Mouse (Mus musculus) limb, embryonic 12.5 days (tissue): Measurements from ENCODE around the gene Tagln3. TPM values are rescaled to one million over a fixed set of nuclear protein-coding genes. Genes with fewer than 3 reads are reported as not detected.

Experiments
- ATAC-seq: fragments of 200-750 bp; cut with Nextera tagmentation; 2 replicates; pipeline ENCODE4 v1.8.0; 2017; ENCODE audit warnings: low read depth, moderate TSS enrichment; ENCODE audit not compliant: insufficient number of reproducible peaks, insufficient read depth, low FRiP score, low TSS enrichment
- H3K27ac ChIP-seq: fragments of 300-500 bp; sonication (generic); 2 replicates; pipeline ENCODE4 v1.5.1; 2016; ENCODE audit warnings: mild to moderate bottlenecking, moderate library complexity
- H3K27me3 ChIP-seq: fragments of 300-500 bp; sonication (generic); 2 replicates; pipeline ENCODE4 v1.6.1; 2016; ENCODE audit warnings: mild to moderate bottlenecking, moderate library complexity
- H3K36me3 ChIP-seq: fragments of 300-500 bp; sonication (generic); 2 replicates; pipeline ENCODE4 v1.6.1; 2016; ENCODE audit warnings: mild to moderate bottlenecking, moderate library complexity
- H3K4me1 ChIP-seq: fragments of 300-500 bp; sonication (generic); replicated peaks from 2 replicates; pipeline ENCODE4 v1.6.1; 2016
- H3K4me2 ChIP-seq: fragments of 300-500 bp; sonication (generic); 2 replicates; pipeline ENCODE4 v1.6.1; 2016; ENCODE audit warnings: mild to moderate bottlenecking, moderate library complexity
- H3K4me3 ChIP-seq: fragments of 300-500 bp; sonication (generic); replicated peaks from 2 replicates; pipeline ENCODE4 v1.5.1; 2016; ENCODE audit warnings: mild to moderate bottlenecking
- H3K9ac ChIP-seq: fragments of 300-500 bp; sonication (generic); replicated peaks from 2 replicates; pipeline ENCODE4 v1.6.1; 2016; ENCODE audit warnings: mild to moderate bottlenecking, moderate library complexity
- H3K9me3 ChIP-seq: fragments of 300-500 bp; sonication (generic); 2 replicates; pipeline ENCODE4 v1.6.1; 2016; ENCODE audit warnings: mild to moderate bottlenecking, moderate library complexity
- WGBS: fragments of 180-500 bp; shearing (Covaris S2); methylation state at CpG from one replicate; pipeline ENCODE4 v1.1.7; 2016; 5-methylcytosine and 5-hydroxymethylcytosine counted together
- polyA plus RNA-seq: library from polyadenylated mRNA; unstranded; fragments of >200 nt; fragmentation: Nextera tagmentation; extraction: Ambion mirVana; gene quantifications from 2 replicates; pipeline ENCODE4 v1.2.1, GENCODE M21; 2016

Tagln3 gene
- polyA plus RNA-seq, 1 experiment from 2014 or later = 33.2 TPM

GRCm38 (mm10) chr16:45718296-45718695, 6.1 kb downstream of the Tagln3 start:
- H3K36me3 ChIP-seq = peaks cover 43% of the 10 kb centered on the region
- H3K9me3 ChIP-seq = no peaks in the 10 kb centered on the region
- no peaks in the 10 kb centered on the region for H3K27me3 ChIP-seq
- H3K27ac ChIP-seq = no peak overlapping the region
- no peak for ATAC-seq
- H3K9ac ChIP-seq = no peak overlapping the region
- WGBS = 85% methylated on average over 4 of the region's 4 CpGs
- no peak overlapping the region for H3K4me3 ChIP-seq
- no peak overlapping the region for H3K4me2 ChIP-seq
- H3K4me1 ChIP-seq = peaks cover 7% of the 10 kb centered on the region; the same call in 1 of the 2 replicates

GRCm38 (mm10) chr16:45714489-45715150, 9.8 kb downstream of the Tagln3 start:
- WGBS = 86% methylated on average over 5 of the region's 5 CpGs
- H3K4me3 ChIP-seq = no peak overlapping the region
- no peak overlapping the region for H3K4me2 ChIP-seq
- H3K4me1 ChIP-seq = no peaks in the 10 kb centered on the region
- H3K27ac ChIP-seq = no peak overlapping the region
- H3K9me3 ChIP-seq = no peaks in the 10 kb centered on the region
- H3K9ac ChIP-seq = no peak overlapping the region
- H3K27me3 ChIP-seq = no peaks in the 10 kb centered on the region
- no peak for ATAC-seq
- H3K36me3 ChIP-seq = peaks cover 36% of the 10 kb centered on the region

- no peak for ATAC-seq
- 69% methylated on average over 1 of the region's 1 CpGs for WGBS
- H3K36me3 ChIP-seq = peaks cover 29% of the 10 kb centered on the region
Measured at GRCm38 (mm10) chr16:45713878-45714277, 10.5 kb downstream of the Tagln3 start.

GRCm38 (mm10) chr16:45713261-45713660, 11.1 kb downstream of the Tagln3 start:
- H3K4me3 ChIP-seq = no peak overlapping the region
- no peak for ATAC-seq
- no peaks in the 10 kb centered on the region for H3K9me3 ChIP-seq
- no peak overlapping the region for H3K4me2 ChIP-seq
- no peaks in the 10 kb centered on the region for H3K27me3 ChIP-seq
- H3K36me3 ChIP-seq = peaks cover 23% of the 10 kb centered on the region
- H3K27ac ChIP-seq = no peak overlapping the region
- no peaks in the 10 kb centered on the region for H3K4me1 ChIP-seq
- WGBS = 86% methylated on average over 5 of the region's 5 CpGs
- no peak overlapping the region for H3K9ac ChIP-seq

More at GRCm38 (mm10) chr16:45713878-45714277, 10.5 kb downstream of the Tagln3 start:
- Histone ChIP-seq H3K27ac (no peak overlapping the region), H3K9ac (no peak overlapping the region), H3K4me2 (no peak overlapping the region), H3K9me3 (no peaks in the 10 kb centered on the region), H3K27me3 (no peaks in the 10 kb centered on the region), H3K4me1 (no peaks in the 10 kb centered on the region), H3K4me3 (no peak overlapping the region)

- Histone ChIP-seq H3K4me2 (no peak overlapping the region), H3K27me3 (no peaks in the 10 kb centered on the region), H3K9ac (no peak overlapping the region), H3K9me3 (no peaks in the 10 kb centered on the region), H3K4me1 (no peaks in the 10 kb centered on the region), H3K36me3 (peaks cover 7% of the 10 kb centered on the region; the same call in 1 of the 2 replicates), H3K27ac (no peak overlapping the region), H3K4me3 (no peak overlapping the region)
- ATAC-seq = no peak
- 71% methylated on average over 7 of the region's 7 CpGs for WGBS
Measured at GRCm38 (mm10) chr16:45711263-45711662, 13.1 kb downstream of the Tagln3 start.

- Histone ChIP-seq H3K9ac (no peak overlapping the region), H3K36me3 (no peaks in the 10 kb centered on the region), H3K4me1 (no peaks in the 10 kb centered on the region), H3K27ac (no peak overlapping the region), H3K4me3 (no peak overlapping the region), H3K4me2 (no peak overlapping the region), H3K9me3 (no peaks in the 10 kb centered on the region), H3K27me3 (no peaks in the 10 kb centered on the region)
- no peak for ATAC-seq
- WGBS = 54% methylated on average over 5 of the region's 5 CpGs
Measured at GRCm38 (mm10) chr16:45699301-45699700, 25.1 kb downstream of the Tagln3 start.

- 80% methylated on average over 6 of the region's 6 CpGs for WGBS
- no peaks in the 10 kb centered on the region for H3K27me3 ChIP-seq
- no peak for ATAC-seq
Measured at GRCm38 (mm10) chr16:45697996-45698395, 26.4 kb downstream of the Tagln3 start.

GRCm38 (mm10) chr16:45695445-45696160, 28.8 kb downstream of the Tagln3 start:
- Histone ChIP-seq H3K27ac (no peak overlapping the region), H3K36me3 (no peaks in the 10 kb centered on the region), H3K4me2 (no peak overlapping the region), H3K9me3 (no peaks in the 10 kb centered on the region), H3K9ac (no peak overlapping the region), H3K4me1 (no peaks in the 10 kb centered on the region), H3K27me3 (no peaks in the 10 kb centered on the region), H3K4me3 (no peak overlapping the region)
- WGBS = 87% methylated on average over 9 of the region's 9 CpGs
- ATAC-seq = no peak

More at GRCm38 (mm10) chr16:45697996-45698395, 26.4 kb downstream of the Tagln3 start:
- no peak overlapping the region for H3K9ac ChIP-seq
- H3K4me1 ChIP-seq = no peaks in the 10 kb centered on the region
- H3K36me3 ChIP-seq = no peaks in the 10 kb centered on the region
- no peaks in the 10 kb centered on the region for H3K9me3 ChIP-seq
- no peak overlapping the region for H3K27ac ChIP-seq
- H3K4me2 ChIP-seq = no peak overlapping the region
- H3K4me3 ChIP-seq = no peak overlapping the region

GRCm38 (mm10) chr16:45693558-45693957, 30.9 kb downstream of the Tagln3 start, which contains the start of gene Tmprss7:
Gene Tmprss7, minus strand, starts transcription at chr16:45693658.
- no peaks in the 10 kb centered on the region for H3K9me3 ChIP-seq
- H3K4me2 ChIP-seq = no peak within 1 kb of the TSS
- ATAC-seq = no peak
- no peaks in the 10 kb centered on the region for H3K27me3 ChIP-seq
- H3K36me3 ChIP-seq = no peaks in the 10 kb centered on the region
- no peaks in the 10 kb centered on the region for H3K4me1 ChIP-seq
- 78% methylated on average over 10 of the region's 10 CpGs for WGBS
- H3K27ac ChIP-seq = no peak within 1 kb of the TSS
- no peak within 1 kb of the TSS for H3K9ac ChIP-seq
- no peak within 1 kb of the TSS for H3K4me3 ChIP-seq

- no peak overlapping the region for H3K4me2 ChIP-seq
- H3K4me1 ChIP-seq = no peaks in the 10 kb centered on the region
- ATAC-seq = no peak
- no peaks in the 10 kb centered on the region for H3K27me3 ChIP-seq
- WGBS = 78% methylated on average over 3 of the region's 3 CpGs
- no peak overlapping the region for H3K4me3 ChIP-seq
- H3K36me3 ChIP-seq = no peaks in the 10 kb centered on the region
- H3K27ac ChIP-seq = no peak overlapping the region
- H3K9ac ChIP-seq = no peak overlapping the region
- H3K9me3 ChIP-seq = no peaks in the 10 kb centered on the region
Measured at GRCm38 (mm10) chr16:45692851-45693250, 31.6 kb downstream of the Tagln3 start.

GRCm38 (mm10) chr16:45690178-45690577, 34.2 kb downstream of the Tagln3 start:
- no peaks in the 10 kb centered on the region for H3K36me3 ChIP-seq
- H3K27me3 ChIP-seq = no peaks in the 10 kb centered on the region
- no peak overlapping the region for H3K27ac ChIP-seq
- H3K9me3 ChIP-seq = no peaks in the 10 kb centered on the region
- H3K9ac ChIP-seq = no peak overlapping the region
- no peak for ATAC-seq
- H3K4me3 ChIP-seq = no peak overlapping the region
- H3K4me1 ChIP-seq = no peaks in the 10 kb centered on the region
- WGBS = 63% methylated on average over 4 of the region's 4 CpGs
- no peak overlapping the region for H3K4me2 ChIP-seq
